Mouse (Mus musculus) cortical plate, adult 2 months (tissue): ENCODE results near the gene Card10. TPM values are rescaled to one million over a fixed set of nuclear protein-coding genes. Genes with fewer than 3 reads are reported as not detected.

ENCODE experiments used
- H3K27ac ChIP-seq: fragments of 200-500 bp; 2 replicates; pipeline ENCODE4 v1.5.1; 2012; ENCODE audit warnings: low read length, control low read depth, inconsistent platforms; ENCODE audit not compliant: insufficient read depth
- H3K4me1 ChIP-seq: fragments of 200-500 bp; 2 replicates; pipeline ENCODE4 v1.6.1; 2011; ENCODE audit warnings: low read length; ENCODE audit not compliant: control insufficient read depth, insufficient read depth
- H3K4me3 ChIP-seq: fragments of 200-500 bp; 2 replicates; pipeline ENCODE4 v1.5.1; 2011; ENCODE audit warnings: mild to moderate bottlenecking, low read length, control low read depth; ENCODE audit not compliant: insufficient read depth
- CTCF ChIP-seq: fragments of 200-500 bp; IDR thresholded peaks from 2 replicates; pipeline ENCODE4 v1.5.1; 2011; ENCODE audit warnings: mild to moderate bottlenecking, control low read depth, low read length; ENCODE audit not compliant: insufficient read depth; ENCODE audit errors: extremely low read depth
- POLR2A ChIP-seq: fragments of 200-500 bp; IDR thresholded peaks from 2 replicates; pipeline ENCODE4 v1.6.1; 2011; ENCODE audit warnings: mild to moderate bottlenecking, low read length, control low read depth; ENCODE audit not compliant: insufficient read depth; ENCODE audit errors: extremely low read depth
- polyA plus RNA-seq: library from polyadenylated mRNA; depleted of rRNA; stranded (reverse); fragments of >200 nt; gene quantifications from 2 replicates; pipeline ENCODE4 v1.2.3, GENCODE M21; 2012; rRNA removed

The Card10 gene
- polyA plus RNA-seq, 1 experiment, result 4.7 TPM

DNA sequence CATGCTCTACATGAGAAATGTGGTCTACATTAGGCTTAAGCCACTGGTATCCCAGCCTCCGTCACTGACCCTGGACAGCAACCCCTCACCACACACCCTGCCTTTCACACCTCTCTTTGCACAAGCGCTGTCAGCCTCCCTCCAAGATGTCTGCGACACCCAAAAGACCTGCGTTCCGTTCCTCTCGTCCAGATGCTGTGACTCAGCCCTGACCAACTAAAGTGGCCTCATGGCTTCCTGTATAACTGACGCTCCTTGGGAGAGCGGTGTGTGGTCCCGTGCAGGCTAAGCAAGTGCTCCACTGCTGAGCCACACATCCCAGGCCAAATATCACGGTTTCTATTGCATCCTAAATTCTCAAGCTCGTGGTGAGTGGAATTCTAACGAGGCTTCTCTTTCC is 62.2 kb downstream of the Card10 start:
- H3K27ac ChIP-seq, result no peak overlapping the region
- no peak for TF ChIP-seq POLR2A
- no peak for TF ChIP-seq CTCF
- no peak overlapping the region for H3K4me3 ChIP-seq
- peaks cover 4% of the 10 kb centered on the region; the same call in 1 of the 2 replicates for H3K4me1 ChIP-seq

DNA sequence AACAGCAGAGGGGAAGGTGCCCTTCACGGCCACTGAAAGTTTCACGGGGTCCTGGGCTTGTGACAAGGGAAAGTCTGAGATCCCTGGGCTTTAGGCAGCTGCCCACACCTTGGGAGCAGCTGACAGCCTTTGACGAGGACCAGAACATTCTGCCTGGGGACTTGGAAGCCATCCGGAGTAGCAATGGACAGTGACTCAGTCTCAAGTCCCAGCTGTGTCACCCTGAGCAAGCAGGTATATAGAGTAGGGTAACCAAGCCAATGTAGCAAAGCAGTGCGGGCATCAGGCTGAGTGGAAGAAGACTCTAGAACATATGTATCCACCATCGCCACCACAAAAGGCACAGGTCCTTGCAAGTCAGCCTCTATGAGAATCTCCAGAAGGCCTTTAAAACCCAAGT is 65.7 kb downstream of the Card10 start:
- TF ChIP-seq CTCF (no peak), POLR2A (no peak)
- Histone ChIP-seq H3K4me3 (no peak overlapping the region), H3K4me1 (peaks cover 4% of the 10 kb centered on the region; the same call in 1 of the 2 replicates), H3K27ac (no peak overlapping the region)

DNA sequence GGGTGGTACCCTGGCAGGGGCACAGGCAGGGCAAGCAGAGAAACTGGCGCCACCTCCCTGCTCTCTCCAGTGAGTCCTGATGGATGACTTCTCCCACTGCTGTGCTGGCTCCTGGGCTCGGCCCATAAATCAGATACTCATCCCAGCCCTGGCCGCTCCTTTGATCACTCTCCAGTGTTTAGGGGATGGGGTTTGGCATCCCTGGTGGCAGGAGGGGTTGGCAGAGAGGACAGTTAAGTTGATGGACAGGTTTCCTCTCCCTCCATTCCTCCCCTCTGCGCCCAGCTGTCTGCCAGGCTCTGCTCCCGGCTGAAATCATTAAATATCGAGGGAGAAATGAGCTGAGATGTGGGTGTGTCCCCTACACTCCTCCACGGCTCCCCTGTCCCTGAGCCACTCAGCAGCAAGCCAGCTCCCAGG is 66.2 kb downstream of the Card10 start:
- TF ChIP-seq POLR2A (no peak), CTCF (no peak)
- H3K4me1 ChIP-seq, result peaks cover 4% of the 10 kb centered on the region; the same call in 1 of the 2 replicates
- no peak overlapping the region for H3K27ac ChIP-seq
- no peak overlapping the region for H3K4me3 ChIP-seq

DNA sequence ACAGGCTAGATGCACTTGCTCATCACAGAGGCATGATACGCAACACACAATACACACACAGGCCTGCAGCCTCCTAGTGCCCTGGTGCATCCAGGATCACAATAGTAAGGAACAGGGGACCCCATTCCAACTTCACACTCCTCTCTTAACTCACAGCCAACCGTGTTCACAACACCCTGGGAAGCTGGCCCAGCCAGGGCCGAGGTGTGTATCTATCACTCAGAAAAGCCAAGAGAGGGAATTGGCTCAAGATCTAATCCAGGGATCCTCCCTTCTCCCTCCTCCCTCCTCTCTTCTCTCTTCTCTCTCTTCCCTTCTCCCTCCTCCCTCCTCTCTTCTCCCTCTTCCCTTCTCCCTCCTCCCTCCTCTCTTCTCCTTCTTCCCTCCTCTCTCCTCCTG is 66.7 kb downstream of the Card10 start:
- Histone ChIP-seq H3K4me3 (no peak overlapping the region), H3K4me1 (peaks cover 4% of the 10 kb centered on the region; the same call in 1 of the 2 replicates), H3K27ac (no peak overlapping the region)
- TF ChIP-seq POLR2A (no peak), CTCF (no peak)

DNA sequence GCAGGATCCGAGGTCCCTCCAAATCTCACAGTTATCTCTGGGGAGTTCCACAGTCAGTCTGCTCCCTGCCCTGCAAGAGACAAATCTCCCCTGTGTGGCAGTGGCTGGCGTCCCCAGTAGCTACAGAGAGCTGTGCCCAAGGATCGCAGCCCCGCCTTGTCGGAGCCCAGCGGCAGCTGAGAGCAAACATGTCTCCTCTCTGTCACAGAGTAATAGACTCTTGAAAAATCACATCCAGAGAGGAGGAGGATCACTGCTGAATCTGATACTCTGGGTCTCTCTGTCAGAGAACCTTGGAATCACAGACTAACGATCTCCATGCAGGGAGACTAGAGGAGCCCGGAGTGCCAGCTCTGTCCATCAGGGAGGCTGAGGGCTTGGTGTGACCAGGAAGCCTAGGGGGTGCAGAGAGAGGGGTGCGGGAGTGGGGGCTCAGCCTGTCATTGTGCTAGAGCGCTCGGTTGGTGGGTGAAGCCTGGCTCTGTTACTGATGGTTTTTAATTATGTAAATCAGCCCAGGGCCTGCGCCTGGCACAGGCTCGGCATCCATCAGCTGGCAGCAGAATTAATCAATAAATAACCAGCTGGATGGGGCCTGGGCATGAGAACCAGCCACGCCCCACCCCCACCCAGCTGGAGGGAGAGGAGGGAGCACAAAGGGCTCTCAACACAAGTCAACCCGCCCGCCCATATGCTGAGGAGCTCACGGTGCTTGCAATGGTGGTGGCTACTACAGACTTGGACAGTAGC is 67.2 kb downstream of the Card10 start:
- Histone ChIP-seq H3K4me3 (no peak overlapping the region), H3K4me1 (peaks cover 4% of the 10 kb centered on the region; the same call in 1 of the 2 replicates), H3K27ac (peak overlapping the region; percentile 9; the same call in 1 of the 2 replicates)
- no peak for TF ChIP-seq CTCF
- TF ChIP-seq POLR2A, result no peak

DNA sequence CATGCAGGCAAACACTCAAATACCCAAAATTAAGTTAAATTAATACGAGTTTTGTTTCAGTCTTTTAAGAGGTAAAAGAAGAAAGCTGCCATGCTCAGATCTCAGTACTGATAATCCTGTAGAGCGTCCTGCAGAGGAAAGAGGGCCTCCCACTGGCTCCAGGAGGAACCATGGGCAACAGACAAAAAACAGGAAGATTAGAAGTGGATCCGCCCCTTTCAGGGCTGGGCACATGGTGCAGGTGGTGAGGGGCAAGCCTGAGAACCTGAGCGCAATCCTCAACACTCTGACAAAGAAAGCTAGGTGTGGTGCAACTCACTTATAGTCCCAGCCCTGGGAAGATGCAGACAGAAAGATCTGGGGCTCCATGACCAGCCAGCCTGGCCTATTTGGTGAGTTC is 71.0 kb downstream of the Card10 start:
- peaks cover 4% of the 10 kb centered on the region; the same call in 1 of the 2 replicates for H3K4me1 ChIP-seq
- TF ChIP-seq CTCF (no peak), POLR2A (no peak)
- H3K27ac ChIP-seq, result no peak overlapping the region
- H3K4me3 ChIP-seq, result no peak overlapping the region

DNA sequence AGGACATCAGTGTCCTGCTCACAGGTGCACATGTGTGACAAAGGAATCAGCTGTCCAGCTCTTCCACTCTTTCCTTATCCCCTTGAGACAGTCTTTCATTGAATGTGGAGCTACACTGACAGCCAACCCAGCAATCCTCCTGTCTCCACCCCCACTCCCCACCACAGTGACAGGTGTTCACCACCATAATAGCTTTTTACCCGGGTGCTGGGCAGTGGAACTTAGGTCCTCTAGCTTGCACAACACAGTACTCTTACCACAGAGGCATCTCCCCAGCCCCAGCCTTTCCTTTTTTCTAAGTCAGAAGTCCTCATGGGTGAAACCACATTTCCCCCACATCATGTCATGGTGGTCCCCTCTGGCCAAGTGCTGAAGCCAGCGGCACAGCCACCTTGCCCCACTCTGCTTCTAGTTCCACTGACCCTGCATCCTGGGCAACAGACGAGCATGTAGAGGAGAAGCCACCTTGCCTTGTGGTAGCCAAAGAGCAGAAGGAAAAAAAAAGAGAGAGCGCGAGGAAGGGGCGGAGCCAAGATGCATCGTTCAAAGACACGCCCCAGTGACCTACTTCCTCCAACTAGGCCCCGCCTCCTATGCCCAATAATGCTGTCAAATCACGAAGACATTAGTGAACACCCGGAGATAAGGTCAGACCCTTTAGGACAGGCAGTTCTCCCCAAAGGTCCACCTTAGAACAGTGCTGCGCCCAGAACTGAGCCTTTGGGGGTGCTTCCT is 72.4 kb downstream of the Card10 start:
- no peak for TF ChIP-seq POLR2A
- no peak for TF ChIP-seq CTCF

DNA sequence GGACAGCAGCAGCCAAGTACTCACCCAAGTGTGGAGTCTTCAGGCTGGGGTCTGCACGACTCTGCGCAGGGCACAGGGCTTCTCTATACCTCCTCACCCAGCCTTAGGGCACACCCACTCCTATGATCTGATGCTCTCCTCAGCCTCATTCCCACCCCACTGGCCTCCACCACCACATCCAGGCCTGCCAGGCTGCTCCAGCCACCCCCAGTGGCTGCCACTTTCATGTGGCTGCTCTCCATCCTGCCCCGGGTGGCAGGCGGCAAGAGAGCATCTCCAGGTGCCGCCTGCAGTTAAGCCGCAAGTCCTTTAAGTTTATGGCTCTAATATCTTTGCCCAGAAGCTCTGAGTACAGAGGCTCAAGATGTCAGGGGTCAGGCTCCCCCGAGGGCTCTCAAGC is 76.1 kb downstream of the Card10 start:
- TF ChIP-seq CTCF (no peak), POLR2A (no peak)
- no peak overlapping the region for H3K4me3 ChIP-seq

More for the DNA sequence above, 72.4 kb downstream of the Card10 start:
- Histone ChIP-seq H3K27ac (no peak overlapping the region), H3K4me3 (no peak overlapping the region), H3K4me1 (no peaks in the 10 kb centered on the region)

More for the DNA sequence above, 76.1 kb downstream of the Card10 start:
- Histone ChIP-seq H3K27ac (no peak overlapping the region), H3K4me1 (no peaks in the 10 kb centered on the region)

Other genes with a start within 250 kb of the Card10 start
- gene Rac2, start 230.3 kb downstream of the Card10 start, polyA plus RNA-seq, result 6.0 and 7.2 TPM in 2 replicates
- gene Cyth4, start 206.0 kb downstream of the Card10 start, polyA plus RNA-seq, result 14.0 and 15.7 TPM in 2 replicates
- 59.2 and 65.2 TPM in 2 replicates for gene Elfn2, start 84.3 kb downstream of the Card10 start, polyA plus RNA-seq
- 5.8 and 6.3 TPM in 2 replicates for gene Mfng, start 29.6 kb downstream of the Card10 start, polyA plus RNA-seq
- gene Cdc42ep1, start 39.6 kb upstream of the Card10 start, polyA plus RNA-seq, result 23.3 and 28.1 TPM in 2 replicates
- gene Lgals2, start 52.5 kb upstream of the Card10 start, polyA plus RNA-seq, result 0.34 and 0.35 TPM in 2 replicates
- 72.6 and 73.0 TPM in 2 replicates for gene Gga1, start 74.1 kb upstream of the Card10 start, polyA plus RNA-seq
- 0.08 and 0.09 TPM in 2 replicates for gene Gm49510, start 96.6 kb upstream of the Card10 start, polyA plus RNA-seq
- gene Sh3bp1, start 96.7 kb upstream of the Card10 start, polyA plus RNA-seq, result 39.5 and 42.2 TPM in 2 replicates
- gene Pdxp, start 110.9 kb upstream of the Card10 start, polyA plus RNA-seq, result 226 and 238 TPM in 2 replicates
- 42.9 and 44.4 TPM in 2 replicates for gene Lgals1, start 123.7 kb upstream of the Card10 start, polyA plus RNA-seq
- gene Nol12, start 131.9 kb upstream of the Card10 start, polyA plus RNA-seq, result 38.9 and 39.5 TPM in 2 replicates
- gene Triobp, start 144.7 kb upstream of the Card10 start, polyA plus RNA-seq, result 10.3 and 11.0 TPM in 2 replicates
- gene H1f0, start 225.4 kb upstream of the Card10 start, polyA plus RNA-seq, result 109 and 124 TPM in 2 replicates
- 0.26 and 0.38 TPM in 2 replicates for gene Galr3, start 238.8 kb upstream of the Card10 start, polyA plus RNA-seq